Mouse (Mus musculus): ENCODE measurements around the gene Smc1b.
A peak's percentile ranks its signal among the peaks of the same experiment; 100 is the strongest.

Gene Smc1b

DNA sequence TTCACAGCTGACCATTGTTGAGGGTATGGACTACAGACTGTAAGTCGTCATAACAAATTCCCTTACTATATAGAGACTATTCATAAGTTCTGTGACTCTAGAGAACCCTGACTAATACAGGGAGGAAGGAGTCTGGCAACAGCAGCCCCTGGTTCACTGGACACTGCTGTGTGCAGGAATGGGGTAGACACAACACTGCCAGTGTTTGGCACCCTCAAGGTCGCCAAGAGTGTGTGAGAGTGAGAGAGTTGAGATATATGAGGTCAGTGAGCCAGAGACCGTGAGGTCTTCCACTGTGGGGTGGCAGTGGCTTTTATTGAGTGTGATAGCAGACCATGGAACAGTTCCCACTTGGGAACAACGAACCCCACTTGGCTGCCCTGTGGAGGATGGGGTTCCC lies 105.6 kb downstream of the Smc1b start:
- no peak for DNase-seq (ENCODE audit: low spot score in 2 of 2)

GRCm38 (mm10) chr15:85022211-85022610 lies 109.6 kb downstream of the Smc1b start:
- no peak for DNase-seq (ENCODE audit: low spot score in 2 of 2)

GRCm38 (mm10) chr15:85016951-85017664 lies 114.7 kb downstream of the Smc1b start, which contains the start of gene Upk3a:
Upk3a (plus strand) TSS chr15:85017141.
- DNase-seq (ENCODE audit: low spot score in 2 of 2) = peak in 1 of 2 experiments; percentile 56

GRCm38 (mm10) chr15:85015771-85016170 lies 116.0 kb downstream of the Smc1b start:
- DNase-seq (ENCODE audit: low spot score in 2 of 2) = no peak

Data from spleen, postnatal 10 days (tissue).